Mouse (Mus musculus): ENCODE results near the gene Agtr2. TPM values are rescaled to one million over a fixed set of nuclear protein-coding genes. Genes with fewer than 3 reads are reported as not detected.

The Agtr2 gene
- polyA plus RNA-seq (2012; ENCODE audit: low replicate concordance) = 0.05 TPM in 1 of 2 replicates, not detected in the other

DNA sequence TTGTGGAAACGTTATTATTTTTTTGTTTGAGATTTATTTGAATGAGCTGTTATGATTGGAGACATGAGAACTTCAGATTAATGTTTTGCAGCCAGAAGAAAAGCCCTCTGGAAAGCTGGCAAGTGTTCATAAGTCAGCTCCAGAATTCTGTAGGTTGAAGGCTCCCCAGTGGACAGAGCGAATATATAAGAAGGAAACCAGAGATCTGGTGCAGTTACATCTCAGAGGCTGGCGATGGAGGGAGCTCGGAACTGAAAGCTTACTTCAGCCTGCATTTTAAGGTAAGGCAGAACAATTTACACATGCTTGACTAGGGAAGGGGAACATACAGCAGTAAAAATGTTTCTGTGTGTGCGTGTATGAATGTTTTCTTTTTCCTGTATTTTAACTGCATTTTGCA lies at the start of gene Agtr2:
Gene Agtr2 (plus strand): TSS at position 131 of the 400 bp plus-strand sequence.

Other genes with a start within 250 kb of the Agtr2 start
- not detected in 2 replicates for gene Slc6a14, start 230.4 kb downstream of the Agtr2 start, polyA plus RNA-seq (2012; ENCODE audit: low replicate concordance)